Mouse (Mus musculus) kidney, postnatal 0 days (tissue): ENCODE results near the gene Srgap2. TPM values are rescaled to one million over a fixed set of nuclear protein-coding genes. Genes with fewer than 3 reads are reported as not detected.

Source experiments
- ATAC-seq: fragments of 200-750 bp; cut with Nextera tagmentation; replicated peaks from 2 replicates; pipeline ENCODE4 v1.8.0; 2017; ENCODE audit warnings: low read depth, moderate number of reproducible peaks, moderate TSS enrichment, moderate library complexity; ENCODE audit not compliant: low FRiP score
- DNase-seq: peaks from one replicate; pipeline ENCODE4 v3.0.0-alpha.2; 2016; ENCODE audit warnings: low spot score
- H3K27ac ChIP-seq: fragments of 300-500 bp; sonication (generic); 2 replicates; pipeline ENCODE4 v1.5.1; 2014; ENCODE audit warnings: mild to moderate bottlenecking
- H3K27me3 ChIP-seq: fragments of 300-500 bp; sonication (generic); 2 replicates; pipeline ENCODE4 v1.6.1; 2014; ENCODE audit warnings: low read length, mixed read lengths; ENCODE audit not compliant: insufficient read depth
- H3K36me3 ChIP-seq: fragments of 300-500 bp; sonication (generic); 2 replicates; pipeline ENCODE4 v1.6.1; 2014; ENCODE audit warnings: low read length, mixed read lengths; ENCODE audit not compliant: insufficient read depth
- H3K4me1 ChIP-seq: fragments of 300-500 bp; sonication (generic); replicated peaks from 2 replicates; pipeline ENCODE4 v1.6.1; 2014; ENCODE audit warnings: antibody characterized with exemption, low read length, mixed read lengths; ENCODE audit not compliant: insufficient read depth
- H3K4me2 ChIP-seq: fragments of 300-500 bp; sonication (generic); 2 replicates; pipeline ENCODE4 v1.6.1; 2014; ENCODE audit warnings: mild to moderate bottlenecking, low read length, moderate library complexity, mixed read lengths
- H3K4me3 ChIP-seq: fragments of 300-500 bp; sonication (generic); replicated peaks from 2 replicates; pipeline ENCODE4 v1.5.1; 2014; ENCODE audit warnings: low read depth, low read length
- H3K9ac ChIP-seq: fragments of 300-500 bp; sonication (generic); 2 replicates; pipeline ENCODE4 v1.6.1; 2014; ENCODE audit warnings: low read depth, low read length
- H3K9me3 ChIP-seq: fragments of 300-500 bp; sonication (generic); replicated peaks from 2 replicates; pipeline ENCODE4 v1.6.1; 2016; ENCODE audit warnings: low read length, inconsistent platforms, mixed read lengths
- CTCF ChIP-seq: IDR thresholded peaks from 2 replicates; pipeline ENCODE4 v1.5.1; 2016; ENCODE audit warnings: antibody characterized with exemption, low read depth, mild to moderate bottlenecking, moderate library complexity
- WGBS: fragments of 180-500 bp; shearing (Covaris S2); extraction: QIAGEN DNeasy Blood & Tissue Kit; methylation state at CpG from one replicate; pipeline ENCODE4 v1.1.7; 2014; 5-methylcytosine and 5-hydroxymethylcytosine counted together
- microRNA-seq: library from miRNA; unstranded; fragments of <30 nt; microRNA quantifications from one replicate; pipeline ENCODE4, GENCODE M21; 2016
- polyA plus RNA-seq: library from polyadenylated mRNA; unstranded; fragments of >200 nt; fragmentation: Nextera tagmentation; extraction: Ambion mirVana; gene quantifications from 2 replicates; pipeline ENCODE4 v1.2.1, GENCODE M21; 2015

The Srgap2 gene
- polyA plus RNA-seq, 1 experiment from 2014 or later, result 6.9 TPM

DNA sequence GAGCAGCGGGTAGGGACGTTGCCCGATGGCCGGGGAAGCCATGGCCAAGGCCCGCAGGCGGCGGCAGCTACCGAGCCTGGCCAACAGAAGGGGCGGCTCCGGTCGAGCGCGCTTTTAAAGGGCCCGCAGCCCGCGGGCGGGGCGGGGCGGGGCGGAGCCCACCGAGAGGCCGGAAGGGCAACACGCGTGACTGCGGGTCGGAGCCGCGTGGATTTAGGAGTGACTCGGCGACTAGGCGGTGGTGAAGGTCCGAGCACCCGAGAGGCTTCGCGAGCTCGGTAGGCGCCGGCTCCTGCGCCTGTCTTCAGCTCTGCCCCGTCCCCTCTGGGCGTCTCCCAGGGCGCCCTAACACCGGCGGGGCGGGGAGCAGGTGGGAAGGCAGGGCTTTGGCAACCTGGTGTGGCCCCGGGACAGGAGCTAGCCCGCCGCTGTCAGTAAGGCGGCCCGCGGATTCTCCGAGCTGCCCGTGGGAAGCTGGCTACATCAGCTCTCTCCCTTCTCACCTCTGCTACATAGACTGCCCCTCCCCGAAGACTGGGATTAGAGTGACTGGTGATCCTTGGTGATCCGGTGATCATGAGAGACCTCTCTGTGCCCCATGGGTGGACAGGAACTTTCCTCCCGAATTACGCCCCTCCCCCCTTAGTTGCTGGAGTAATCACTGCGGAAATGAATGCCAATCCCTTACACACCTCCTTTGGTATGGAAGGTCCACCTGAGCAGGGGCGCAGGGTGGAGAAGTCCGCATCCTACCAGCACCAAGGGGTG lies 281.9 kb downstream of the Srgap2 start, which contains the start of gene Rassf5:
TSS of gene Rassf5 (minus strand) at position 170 of the 768 bp plus-strand sequence.
- ATAC-seq, result peak; percentile 63
- no peak within 1 kb of the TSS for H3K27ac ChIP-seq
- peak; percentile 46 for DNase-seq

GRCm38 (mm10) chr1:131244536-131245088 lies 282.5 kb downstream of the Srgap2 start:
- Histone ChIP-seq H3K4me3 (peak overlapping the region; percentile 58), H3K9ac (peak overlapping the region; percentile 72), H3K9me3 (no peaks in the 10 kb centered on the region), H3K27ac (no peak overlapping the region), H3K4me2 (peak overlapping the region; percentile 94), H3K4me1 (peaks cover 25% of the 10 kb centered on the region), H3K27me3 (no peaks in the 10 kb centered on the region), H3K36me3 (no peaks in the 10 kb centered on the region)
- ATAC-seq (peak; percentile 7; the same call in 1 of the 2 replicates), DNase-seq (no peak)
- no peak for TF ChIP-seq CTCF
- WGBS, result 1% methylated on average over 57 of the region's 57 CpGs

More for the DNA sequence above, 281.9 kb downstream of the Srgap2 start, which contains the start of gene Rassf5:
- no peak for TF ChIP-seq CTCF
- peak within 1 kb of the TSS; percentile 58 for H3K4me3 ChIP-seq
- peak within 1 kb of the TSS; percentile 94 for H3K4me2 ChIP-seq
- no peaks in the 10 kb centered on the region for H3K36me3 ChIP-seq
- H3K27me3 ChIP-seq, result no peaks in the 10 kb centered on the region
- WGBS, result 1% methylated on average over 60 of the region's 60 CpGs
- H3K9me3 ChIP-seq, result no peaks in the 10 kb centered on the region
- H3K9ac ChIP-seq, result peak within 1 kb of the TSS; percentile 72
- peaks cover 25% of the 10 kb centered on the region for H3K4me1 ChIP-seq

DNA sequence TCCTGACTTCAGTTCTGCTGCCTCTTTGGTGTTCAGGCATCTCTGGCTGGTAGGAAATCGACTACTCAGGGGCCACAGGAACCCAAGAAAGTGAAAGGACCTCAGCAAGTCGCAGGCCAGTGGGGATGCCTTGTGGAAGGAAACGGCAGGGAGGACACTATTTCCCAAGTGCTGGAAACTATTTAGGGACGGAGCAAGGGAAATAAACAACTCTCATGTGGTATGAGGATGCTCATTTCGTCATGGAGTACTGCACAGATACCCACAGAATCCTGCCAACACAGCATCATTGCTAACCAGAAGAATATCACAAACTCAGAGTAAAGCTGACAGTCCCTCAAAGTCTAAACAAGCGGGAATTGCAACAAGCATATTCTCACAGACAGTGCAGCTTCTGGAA lies 284.2 kb downstream of the Srgap2 start:
- ATAC-seq (no peak), DNase-seq (no peak)
- H3K27ac ChIP-seq, result no peak overlapping the region
- H3K4me3 ChIP-seq, result no peak overlapping the region
- H3K27me3 ChIP-seq, result no peaks in the 10 kb centered on the region
- TF ChIP-seq CTCF, result no peak
- 45% methylated on average over 6 of the region's 6 CpGs for WGBS
- H3K4me2 ChIP-seq, result peak overlapping the region; percentile 10; the same call in 1 of the 2 replicates
- peaks cover 25% of the 10 kb centered on the region for H3K4me1 ChIP-seq
- H3K9ac ChIP-seq, result no peak overlapping the region
- H3K36me3 ChIP-seq, result no peaks in the 10 kb centered on the region
- no peaks in the 10 kb centered on the region for H3K9me3 ChIP-seq

- Histone ChIP-seq H3K27ac (no peak overlapping the region), H3K4me2 (no peak overlapping the region), H3K36me3 (no peaks in the 10 kb centered on the region), H3K9ac (no peak overlapping the region), H3K4me1 (peaks cover 12% of the 10 kb centered on the region; the same call in 1 of the 2 replicates), H3K9me3 (no peaks in the 10 kb centered on the region), H3K4me3 (no peak overlapping the region), H3K27me3 (no peaks in the 10 kb centered on the region)
- DNase-seq (no peak), ATAC-seq (no peak)
- TF ChIP-seq CTCF, result no peak
- WGBS, result 73% methylated on average over 12 of the region's 12 CpGs
Measured at GRCm38 (mm10) chr1:131239576-131240193, 287.5 kb downstream of the Srgap2 start.

DNA sequence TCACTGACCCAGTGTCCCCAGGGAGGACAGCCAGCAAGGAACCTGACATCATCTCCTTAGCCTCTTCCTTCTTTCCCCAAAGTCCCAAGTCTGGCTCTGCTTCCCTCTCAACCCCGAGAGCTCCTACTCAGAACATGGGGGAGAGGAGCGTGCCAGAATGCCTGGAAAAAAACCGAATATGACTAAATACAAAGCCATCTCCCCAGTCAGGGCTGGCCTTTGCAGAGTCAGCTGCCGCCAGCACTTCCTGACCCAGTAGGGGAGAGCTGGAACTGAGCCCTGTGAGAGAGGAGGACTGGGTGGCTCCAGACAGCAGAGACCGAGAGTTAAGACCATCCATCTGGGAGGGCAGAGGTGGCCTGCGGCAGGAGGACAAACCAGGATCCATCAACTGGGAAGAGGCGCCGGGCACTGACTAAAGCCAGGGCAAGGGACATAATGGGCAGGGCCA lies 288.2 kb downstream of the Srgap2 start:
- Histone ChIP-seq H3K9ac (no peak overlapping the region), H3K27ac (0 out of 2 replicates have a peak overlapping the region, but pooled peaks have one; percentile 8), H3K36me3 (no peaks in the 10 kb centered on the region), H3K4me3 (no peak overlapping the region), H3K9me3 (no peaks in the 10 kb centered on the region), H3K27me3 (no peaks in the 10 kb centered on the region), H3K4me1 (peaks cover 9% of the 10 kb centered on the region; the same call in 1 of the 2 replicates), H3K4me2 (no peak overlapping the region)
- whole genome bisulfite sequencing, result 43% methylated on average over 8 of the region's 8 CpGs
- peak; percentile 73 for DNase-seq
- peak; percentile 53; the same call in 1 of the 2 replicates for ATAC-seq
- no peak for TF ChIP-seq CTCF

- no peak for ATAC-seq
- H3K9me3 ChIP-seq, result no peaks in the 10 kb centered on the region
- H3K9ac ChIP-seq, result no peak overlapping the region
- DNase-seq, result no peak
- H3K36me3 ChIP-seq, result no peaks in the 10 kb centered on the region
- H3K27me3 ChIP-seq, result no peaks in the 10 kb centered on the region
- no peak overlapping the region for H3K4me3 ChIP-seq
- no peak overlapping the region for H3K27ac ChIP-seq
- no peaks in the 10 kb centered on the region for H3K4me1 ChIP-seq
- no peak overlapping the region for H3K4me2 ChIP-seq
- TF ChIP-seq CTCF, result no peak
- WGBS, result 42% methylated on average over 7 of the region's 7 CpGs
Measured at GRCm38 (mm10) chr1:131236077-131236476, 291.1 kb downstream of the Srgap2 start.

Small RNA genes lying within 50 kb of the gene (microRNA-seq; reads per million reads assigned to microRNA genes)
- gene Gm24273, result not detected

Other genes with a start within 250 kb of the Srgap2 start
- gene Ikbke, start 247.7 kb downstream of the Srgap2 start, polyA plus RNA-seq, result 3.0 TPM in 2 replicates
- 1.7 and 1.8 TPM in 2 replicates for gene Fam72a, start 551 bp upstream of the Srgap2 start, polyA plus RNA-seq
- gene Avpr1b, start 71.9 kb upstream of the Srgap2 start, polyA plus RNA-seq, result not detected in 2 replicates
- gene Ctse, start 111.0 kb upstream of the Srgap2 start, polyA plus RNA-seq, result 15.9 and 16.5 TPM in 2 replicates
- gene Rab7b, start 161.3 kb upstream of the Srgap2 start, polyA plus RNA-seq, result 1.7 and 2.1 TPM in 2 replicates
- 0.09 and 0.20 TPM in 2 replicates for gene Slc26a9, start 216.7 kb upstream of the Srgap2 start, polyA plus RNA-seq